Comparison of ENCODE assay signal across 13 mouse cellular contexts in genomic region chr10:63177286-63178140, GRCm38 (mm10). TPM values are rescaled to one million over a fixed set of nuclear protein-coding genes. Genes with fewer than 3 reads are reported as not detected.
DNase-seq lines count a peak whose midpoint lies in the region; ATAC-seq and TF ChIP-seq lines count a peak whose summit lies in the region.
"Had no signal": no experiment of that assay in that cellular context is flagged by ENCODE, and none has a peak within 500 bp of the region (broad histone marks: within the 10 kb centered on the region; RNA-seq: fewer than 3 reads in every experiment).

No protein-coding gene starts in this region.

- H3K27me3 ChIP-seq in liver, postnatal 0 days (ENCODE audit: insufficient read depth, low read length): no peaks in the 10 kb centered on the region

- peak; percentile 69 for ATAC-seq in frontal cortex, adult (ENCODE audit: low TSS enrichment)
- peak; percentile 55 for ATAC-seq in liver, postnatal 0 days
- ATAC-seq: intestine, embryonic 16.5 days had no signal

- DNase-seq in frontal cortex, postnatal 36 days (ENCODE audit: low spot score in 2 of 2): no peak
- peak; percentile 16 for DNase-seq in urinary bladder, postnatal 14 days (ENCODE audit: low spot score)
- no peak for DNase-seq in urinary bladder, adult 2 months (ENCODE audit: low spot score)
- DNase-seq in liver, postnatal 0 days: no peak
- no peak for DNase-seq in kidney, postnatal 4 days
- no peak for DNase-seq in cerebellum, postnatal 25 days
- DNase-seq in layer of hippocampus, postnatal 25 days (ENCODE audit: extremely low spot score in 1 of 2, low spot score in 1 of 2): no peak
- DNase-seq: adrenal gland, postnatal 36 days; gastrocnemius, postnatal 36 days; midbrain, embryonic 14.5 days had no signal

- H3K4me3 ChIP-seq in liver, postnatal 0 days (ENCODE audit: low read depth, low read length): no peak overlapping the region

- H3K4me2 ChIP-seq in liver, postnatal 0 days (ENCODE audit: low read depth, low read length): peak overlapping the region; percentile 65

- no peaks in the 10 kb centered on the region for H3K9me3 ChIP-seq in liver, postnatal 0 days (ENCODE audit: low read length)

- peaks cover 3% of the 10 kb centered on the region; the same call in 1 of the 2 replicates for H3K4me1 ChIP-seq in liver, postnatal 0 days (ENCODE audit: insufficient read depth)

- no peak overlapping the region; the same call in 1 of the 2 replicates for H3K9ac ChIP-seq in liver, postnatal 0 days (replicated peaks)

- H3K36me3 ChIP-seq in liver, postnatal 0 days (replicated peaks; ENCODE audit: insufficient read depth, low read length): no peaks in the 10 kb centered on the region

- 58% methylated on average over 21 of the region's 21 CpGs for WGBS in liver, postnatal 0 days (ENCODE audit: insufficient replicate concordance)

- TF ChIP-seq CTCF in liver, postnatal 0 days (IDR thresholded peaks at IDR 0.05; ENCODE audit: low read depth): no peak

- H3K27ac ChIP-seq in liver, postnatal 0 days (ENCODE audit: low read depth): peak overlapping the region; percentile 64

- no peak for TF ChIP-seq EP300 in liver, postnatal 0 days (IDR thresholded peaks at IDR 0.05; ENCODE audit: low read depth)

RNA-seq across cellular contexts. Expression of gene Mypn, which starts 26.2 kb away (rescaled TPM):
- polyA plus RNA-seq in urinary bladder, adult 2 months (2012; rRNA removed): 1.8 and 3.2 TPM in 2 replicates
- polyA plus RNA-seq in liver, postnatal 0 days (2015; fragmentation: Nextera tagmentation; extraction: Ambion mirVana): 0.04 and 0.18 TPM in 2 replicates
- 1 to 10 TPM; 1.6 to 2.3 TPM for total RNA-seq in layer of hippocampus, postnatal 25 days (2021)
- polyA plus RNA-seq: intestine, embryonic 16.5 days; stomach, embryonic 14.5 days had no signal
